Mouse (Mus musculus) thymus, adult 2 months (tissue): ENCODE results near the gene Auts2.

Experiments
- CTCF ChIP-seq: fragments of 200-500 bp; IDR thresholded peaks from 2 replicates; pipeline ENCODE4 v1.5.1; 2012; ENCODE audit warnings: mild to moderate bottlenecking, control low read depth, low read length, moderate library complexity, borderline replicate concordance; ENCODE audit not compliant: control insufficient read depth, poor library complexity, insufficient read depth; ENCODE audit errors: extremely low read depth
- POLR2A ChIP-seq: fragments of 200-500 bp; IDR thresholded peaks from 2 replicates; pipeline ENCODE4 v1.6.1; 2012; ENCODE audit warnings: mild to moderate bottlenecking, low read length, control low read depth, moderate library complexity; ENCODE audit not compliant: control insufficient read depth, poor library complexity, insufficient read depth; ENCODE audit errors: extremely low read depth

- no peak for TF ChIP-seq POLR2A
- TF ChIP-seq CTCF, result no peak
These were observed 820.8 kb downstream of the Auts2 start for GRCm38 (mm10) chr5:131722361-131722760.
